Mouse (Mus musculus): Measurements from ENCODE around the gene Plcd3.
A peak's percentile ranks its signal among the peaks of the same experiment; 100 is the strongest.

The Plcd3 gene

GRCm38 (mm10) chr11:103101481-103101865 is at the start of gene Plcd3, which contains the start of gene Acbd4:
Plcd3 (minus strand) TSS chr11:103101658.
Acbd4 (plus strand) TSS chr11:103101682.
- peak; percentile 76 to 80 for DNase-seq

- no peak for DNase-seq
These were observed 48.3 kb upstream of the Plcd3 start for GRCm38 (mm10) chr11:103149771-103150170.

GRCm38 (mm10) chr11:103147766-103148165 is 46.3 kb upstream of the Plcd3 start:
- no peak for DNase-seq

DNA sequence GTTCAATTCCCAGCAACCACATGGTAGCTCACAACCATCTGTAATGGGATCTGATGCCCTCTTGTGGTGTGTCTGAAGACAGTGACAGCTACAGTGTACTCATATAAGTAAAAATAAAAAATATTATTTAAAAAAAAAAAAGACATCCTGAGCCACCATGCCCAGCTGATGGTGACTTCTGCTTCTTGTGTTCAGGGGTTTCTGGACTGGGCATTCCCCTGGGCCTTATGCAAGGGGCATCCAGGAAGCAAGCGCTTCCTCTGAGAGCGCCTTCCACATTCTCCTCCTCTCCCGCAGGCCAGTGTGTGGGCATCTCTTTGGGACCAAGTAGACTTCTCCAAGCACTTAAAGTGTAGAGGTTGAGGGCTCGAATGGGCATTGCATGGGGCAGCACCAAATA is 44.9 kb upstream of the Plcd3 start:
- DNase-seq, result no peak

- DNase-seq, result peak; percentile 51 to 61
These were observed 43.1 kb upstream of the Plcd3 start for GRCm38 (mm10) chr11:103144309-103145285.

GRCm38 (mm10) chr11:103142441-103143182 is 41.2 kb upstream of the Plcd3 start:
- DNase-seq, result peak; percentile 90 to 92

DNA sequence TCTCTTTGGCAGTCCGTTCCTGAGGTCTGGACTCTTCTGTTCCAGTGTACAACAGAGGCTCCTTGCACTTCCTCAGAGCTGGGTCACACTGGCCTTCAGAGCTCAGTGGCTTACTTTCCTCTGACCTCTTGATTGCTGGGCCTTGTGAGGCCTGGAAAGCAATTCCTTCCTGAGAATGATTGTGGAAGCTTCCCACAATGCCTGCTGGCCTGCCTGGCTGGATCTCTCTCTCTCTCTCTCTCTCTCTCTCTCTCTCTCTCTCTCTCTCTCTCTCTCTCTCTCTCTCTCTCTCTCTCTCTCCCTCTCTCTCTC is 40.4 kb upstream of the Plcd3 start:
- peak in 1 of 2 experiments; percentile 47 for DNase-seq

- peak in 1 of 2 experiments; percentile 40 for DNase-seq
These were observed 39.9 kb upstream of the Plcd3 start for GRCm38 (mm10) chr11:103141101-103141943.

GRCm38 (mm10) chr11:103140763-103141100 is 39.3 kb upstream of the Plcd3 start:
- no peak for DNase-seq

- no peak for DNase-seq
These were observed 38.7 kb upstream of the Plcd3 start for GRCm38 (mm10) chr11:103139951-103140762.

- no peak for DNase-seq
These were observed 34.6 kb upstream of the Plcd3 start for GRCm38 (mm10) chr11:103136039-103136577.

DNA sequence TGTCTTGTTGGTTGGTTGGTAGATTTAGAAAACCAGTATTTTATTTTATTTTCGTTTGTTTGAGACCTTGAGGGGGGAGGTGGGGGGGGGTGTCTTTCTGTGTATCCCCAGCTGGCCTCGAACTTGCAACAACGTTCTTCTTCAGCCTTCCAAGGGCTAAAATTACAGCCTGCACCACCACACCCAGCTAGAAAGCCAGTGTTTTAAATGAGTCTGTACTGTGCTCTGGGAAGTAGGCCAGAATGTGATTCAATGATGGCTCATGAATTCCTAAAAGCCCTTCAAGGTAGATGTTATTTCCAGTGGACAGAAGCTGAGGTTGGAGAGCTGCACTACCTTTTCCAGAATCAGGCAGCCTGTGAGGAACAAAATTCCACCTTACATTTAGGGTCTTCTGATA is 32.8 kb upstream of the Plcd3 start:
- DNase-seq, result no peak

DNA sequence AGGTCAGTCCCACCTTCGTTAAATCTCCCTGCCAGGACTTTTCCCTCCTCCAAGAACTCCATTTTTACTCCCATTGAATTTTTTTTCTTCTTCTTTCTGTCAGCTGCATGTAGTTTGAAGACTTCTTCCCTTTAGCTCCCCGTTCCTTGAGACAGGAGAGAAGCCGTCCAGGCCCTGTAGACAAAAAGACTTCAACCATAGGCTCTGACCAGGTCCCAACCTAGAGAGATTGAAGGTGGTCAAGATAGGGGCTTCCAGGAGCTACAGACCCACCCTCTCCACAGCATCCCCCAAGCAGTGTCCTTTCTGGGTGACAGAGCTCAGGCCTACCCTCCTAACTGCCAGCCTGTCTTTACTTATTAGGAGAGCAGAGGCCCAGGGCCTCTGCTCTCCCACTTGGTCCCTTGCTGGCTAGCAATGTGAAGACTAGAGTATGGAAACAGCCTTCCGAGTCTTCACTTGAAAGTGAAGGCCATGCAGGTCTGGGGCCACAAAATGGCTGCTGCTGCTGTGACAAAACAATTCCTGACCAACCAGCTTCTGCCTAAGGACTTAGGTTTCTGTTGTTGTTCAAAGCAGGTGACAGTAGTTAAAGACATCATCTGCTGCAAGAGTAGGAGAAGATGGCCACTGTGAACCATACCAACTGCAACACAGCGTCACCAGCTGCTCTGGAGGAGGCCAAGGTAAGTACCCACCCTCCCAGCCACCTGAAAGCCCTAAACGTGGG is 32.2 kb upstream of the Plcd3 start:
- DNase-seq, result no peak

DNA sequence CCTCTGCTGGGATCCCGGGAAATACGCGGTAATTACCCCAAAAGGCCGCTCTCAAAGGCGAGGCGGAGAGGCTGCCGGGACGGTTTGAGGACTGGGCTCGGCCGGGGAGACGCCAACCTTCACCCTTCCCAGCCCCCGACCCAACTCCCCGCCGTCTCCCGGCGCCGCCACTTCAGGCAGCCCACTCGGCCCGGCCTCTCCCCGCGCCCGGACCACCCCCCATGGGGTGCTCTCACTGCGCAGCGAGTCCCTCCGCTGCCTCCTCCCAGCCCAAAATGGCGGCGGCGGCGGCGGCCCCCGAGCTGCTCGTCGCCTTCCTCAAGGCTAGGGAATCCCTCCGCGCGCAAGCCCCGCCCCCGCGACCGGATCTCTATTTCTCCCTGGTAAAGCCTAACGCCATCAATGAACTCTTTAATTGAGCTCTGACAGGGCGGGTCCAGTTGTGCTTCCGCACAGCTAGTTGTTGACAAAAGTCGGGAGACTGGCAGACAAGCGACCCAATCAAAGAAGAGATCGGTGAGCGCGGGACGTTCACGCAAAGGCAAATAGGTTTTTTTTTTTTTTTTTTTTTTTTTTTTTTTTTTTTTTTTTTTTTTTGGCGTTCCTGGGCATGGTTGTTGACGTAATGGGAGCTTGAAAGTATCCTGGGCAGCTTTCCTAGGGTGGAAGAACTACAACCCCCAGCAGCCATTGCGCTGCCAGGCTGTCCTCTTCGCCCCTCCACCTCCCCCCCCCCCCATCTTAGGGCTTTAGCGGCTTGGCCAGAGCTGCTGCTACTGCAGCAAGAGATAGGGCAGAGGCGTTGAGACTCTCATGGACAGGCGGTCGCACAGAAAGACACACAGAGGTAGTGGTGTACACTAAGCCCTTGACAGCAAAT is 31.4 kb upstream of the Plcd3 start:
- DNase-seq, result peak; percentile 100

GRCm38 (mm10) chr11:103131701-103132575 is 30.5 kb upstream of the Plcd3 start, which contains the start of gene Hexim2:
Hexim2 (plus strand) TSS chr11:103132429.
- peak; percentile 93 to 94 for DNase-seq

DNA sequence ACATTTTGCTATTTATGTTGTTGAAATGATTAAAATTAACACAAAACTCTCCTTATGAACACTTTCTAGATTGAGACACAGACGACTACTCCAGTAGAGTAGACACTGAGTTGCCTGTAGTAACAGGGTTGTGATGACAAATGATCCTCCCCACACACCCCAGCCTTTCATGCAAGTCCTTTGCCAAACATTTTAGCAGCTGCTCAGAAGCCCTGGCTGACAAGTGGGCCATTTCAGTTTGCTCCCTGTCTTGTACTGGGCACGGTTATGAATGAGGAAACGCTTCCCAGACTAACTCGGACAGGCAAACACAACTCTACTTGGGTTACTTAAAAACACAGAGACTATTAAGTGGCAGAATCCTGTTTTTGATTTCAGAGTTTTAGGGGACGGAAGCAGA is 18.9 kb upstream of the Plcd3 start:
- DNase-seq, result no peak

DNA sequence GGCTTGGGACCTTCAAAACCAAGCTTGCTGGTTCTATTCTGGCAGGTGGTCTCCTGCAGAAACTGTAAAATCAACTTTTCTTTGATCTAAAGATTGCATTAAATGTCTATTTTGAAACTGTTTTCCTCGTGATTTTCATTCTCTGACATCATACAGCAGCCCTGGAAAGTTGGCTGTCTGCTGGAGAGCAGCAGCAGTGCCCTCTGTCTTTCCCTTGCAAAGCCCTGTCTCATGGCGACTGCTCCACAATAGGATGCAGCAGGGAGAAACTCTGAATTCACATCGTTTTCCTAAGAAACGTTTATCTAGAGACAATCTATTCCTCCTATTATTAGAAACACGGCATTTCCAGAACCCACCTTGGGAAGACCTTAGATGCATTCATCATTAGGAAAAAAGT is 18.2 kb upstream of the Plcd3 start:
- DNase-seq, result no peak

GRCm38 (mm10) chr11:103118866-103119265 is 17.4 kb upstream of the Plcd3 start:
- no peak for DNase-seq

- peak; percentile 62 to 65 for DNase-seq
These were observed 16.1 kb upstream of the Plcd3 start for GRCm38 (mm10) chr11:103117591-103118009.
